Mouse (Mus musculus) spleen, postnatal 4 days (tissue): ENCODE measurements around the gene Snrpd2.

ENCODE experiments used
- DNase-seq, 2 experiments: peaks; one replicate each; pipeline ENCODE4 v3.0.0; 2022; ENCODE audit warnings: low spot score in 2 of 2

Gene Snrpd2

GRCm38 (mm10) chr7:19149626-19150025 lies at the start of gene Snrpd2:
Gene Snrpd2 (plus strand): TSS chr7:19149722.
- DNase-seq, result peak; percentile 96 to 99

GRCm38 (mm10) chr7:19100290-19100689 lies 49.2 kb upstream of the Snrpd2 start:
- DNase-seq, result no peak

GRCm38 (mm10) chr7:19103741-19104140 lies 45.8 kb upstream of the Snrpd2 start:
- no peak for DNase-seq

- no peak for DNase-seq
Observed at GRCm38 (mm10) chr7:19104486-19104885, 45.0 kb upstream of the Snrpd2 start.

GRCm38 (mm10) chr7:19107436-19107835 lies 42.1 kb upstream of the Snrpd2 start:
- no peak for DNase-seq

GRCm38 (mm10) chr7:19109565-19109964 lies 40.0 kb upstream of the Snrpd2 start:
- DNase-seq, result no peak

GRCm38 (mm10) chr7:19118028-19118771 lies 31.3 kb upstream of the Snrpd2 start, which contains the start of gene Gm4969:
Gene Gm4969 (minus strand): TSS chr7:19118368.
- DNase-seq, result peak; percentile 52 to 75

GRCm38 (mm10) chr7:19119083-19119482 lies 30.4 kb upstream of the Snrpd2 start:
- DNase-seq, result no peak

- peak; percentile 89 to 91 for DNase-seq
Observed at GRCm38 (mm10) chr7:19119631-19120429, 29.7 kb upstream of the Snrpd2 start, which contains the start of gene Fbxo46. Gene Fbxo46 (plus strand): TSS chr7:19119859.

GRCm38 (mm10) chr7:19121686-19122085 lies 27.8 kb upstream of the Snrpd2 start:
- DNase-seq, result no peak

- DNase-seq, result no peak
Observed at GRCm38 (mm10) chr7:19124713-19125112, 24.8 kb upstream of the Snrpd2 start.

- DNase-seq, result no peak
Observed at GRCm38 (mm10) chr7:19127744-19128143, 21.8 kb upstream of the Snrpd2 start.

- DNase-seq, result no peak
Observed at GRCm38 (mm10) chr7:19129396-19129795, 20.1 kb upstream of the Snrpd2 start.

GRCm38 (mm10) chr7:19130657-19131056 lies 18.9 kb upstream of the Snrpd2 start:
- DNase-seq, result no peak

- DNase-seq, result peak; percentile 90 to 95
Observed at GRCm38 (mm10) chr7:19131324-19131848, 18.1 kb upstream of the Snrpd2 start.

GRCm38 (mm10) chr7:19136168-19136567 lies 13.4 kb upstream of the Snrpd2 start:
- no peak for DNase-seq

GRCm38 (mm10) chr7:19136673-19137334 lies 12.7 kb upstream of the Snrpd2 start:
- no peak for DNase-seq

GRCm38 (mm10) chr7:19137380-19137779 lies 12.1 kb upstream of the Snrpd2 start:
- peak; percentile 57 to 78 for DNase-seq

- no peak for DNase-seq
Observed at GRCm38 (mm10) chr7:19146793-19147192, 2.7 kb upstream of the Snrpd2 start.

- DNase-seq, result no peak
Observed at GRCm38 (mm10) chr7:19147497-19148045, 2.0 kb upstream of the Snrpd2 start.

- no peak for DNase-seq
Observed at GRCm38 (mm10) chr7:19148180-19148874, 1.2 kb upstream of the Snrpd2 start.
